Mouse (Mus musculus) left cerebral cortex, postnatal 4 days (tissue): ENCODE results near the gene Cox17. TPM values are rescaled to one million over a fixed set of nuclear protein-coding genes. Genes with fewer than 3 reads are reported as not detected.

Experiments used
- DNase-seq: peaks from one replicate; pipeline ENCODE4 v3.0.0-alpha.2; 2022
- intact Hi-C: fragments of 180-260 bp; cut with DNase I; formaldehyde crosslinking; loops from one replicate; pipeline ENCODE4 v1.15.1; 2025
- total RNA-seq, 2 experiments: library from RNA; stranded (reverse); gene quantifications; 2 replicates each; pipeline ENCODE4 v1.2.3; 2021

Cox17 gene
- total RNA-seq, 2 experiments from 2014 or later = 35.0 to 42.2 TPM

DNA sequence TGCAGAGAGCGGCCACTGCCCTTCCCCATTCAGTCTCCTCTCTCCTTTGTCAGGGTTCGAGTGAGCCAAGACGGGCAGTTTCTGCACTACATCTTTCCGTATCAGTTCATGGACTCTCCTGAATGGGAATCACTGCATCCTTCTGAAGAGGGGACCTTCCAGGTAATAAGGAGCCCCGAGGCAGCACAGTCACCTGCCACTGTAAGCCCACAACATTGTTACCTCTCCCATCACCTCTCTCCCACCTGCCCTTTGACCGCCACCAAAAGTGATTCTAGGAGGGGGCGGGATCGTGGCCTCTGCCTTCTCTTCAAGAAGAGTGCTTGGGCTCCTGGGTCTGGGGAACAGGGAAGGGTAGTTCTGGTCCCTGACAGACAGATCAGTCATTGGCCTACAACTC is 22.6 kb downstream of the Cox17 start:
- intact Hi-C loops = no loop called here
- DNase-seq = no peak

DNA sequence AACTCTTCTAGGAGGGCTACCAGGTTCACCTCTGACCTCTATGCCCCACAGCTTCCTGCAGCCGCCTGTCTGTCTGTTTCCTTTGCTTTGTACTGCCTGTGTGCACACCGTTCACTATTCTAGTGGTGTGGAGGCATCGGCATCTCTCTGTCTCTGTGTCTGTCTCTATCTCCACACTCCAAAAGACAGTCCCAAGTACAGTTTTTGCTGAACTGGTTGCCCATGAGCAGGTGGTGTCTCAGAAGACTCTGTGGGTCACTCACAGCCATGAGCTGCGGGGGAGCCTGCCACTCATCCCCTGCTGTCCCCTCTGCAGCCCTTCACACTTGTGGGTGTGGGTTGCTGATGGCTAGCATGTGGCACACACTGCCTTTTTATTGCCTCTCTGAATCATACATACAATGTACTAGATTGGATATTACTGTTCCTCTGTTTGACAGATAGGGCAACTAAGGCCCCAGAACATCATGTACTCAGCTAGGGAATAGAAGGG is 23.2 kb downstream of the Cox17 start:
- no peak for DNase-seq
- intact Hi-C loops = no loop called here

DNA sequence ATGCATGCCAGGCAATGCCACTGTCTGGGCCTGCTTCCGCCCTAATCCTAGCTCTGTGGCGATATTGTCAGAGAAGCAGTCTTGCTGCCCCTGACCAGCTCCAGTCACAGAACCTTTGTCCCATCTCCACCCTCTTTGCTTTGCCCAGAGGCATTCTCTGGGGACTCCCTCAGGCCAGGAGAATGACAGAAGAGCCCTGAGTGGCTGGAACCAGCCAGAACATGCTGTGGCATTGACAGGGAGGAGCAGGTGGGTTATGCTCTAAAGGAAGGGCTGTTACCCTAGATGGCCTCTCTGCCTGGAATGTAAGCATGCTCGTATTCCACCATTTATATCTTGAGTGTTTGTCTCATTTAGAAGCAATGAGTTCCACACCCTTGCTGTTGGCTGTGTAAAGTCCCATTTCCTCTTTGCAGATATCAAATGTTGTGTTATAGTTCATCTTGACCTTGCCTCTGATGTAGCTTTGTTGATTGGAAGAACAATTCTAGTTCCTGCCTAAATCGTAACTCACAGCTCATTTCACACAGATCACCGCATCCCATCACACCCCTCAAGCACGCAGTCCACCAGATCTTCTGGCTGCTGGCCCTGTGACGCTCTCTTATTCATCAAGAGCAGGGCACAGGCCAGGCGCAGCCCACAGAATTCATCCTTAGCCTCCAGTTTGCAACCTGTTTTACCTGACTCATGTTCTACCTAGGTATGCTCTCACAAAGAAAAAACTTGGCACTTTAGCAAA is 24.0 kb downstream of the Cox17 start:
- DNase-seq = no peak
- intact Hi-C loops = no loop called here

DNA sequence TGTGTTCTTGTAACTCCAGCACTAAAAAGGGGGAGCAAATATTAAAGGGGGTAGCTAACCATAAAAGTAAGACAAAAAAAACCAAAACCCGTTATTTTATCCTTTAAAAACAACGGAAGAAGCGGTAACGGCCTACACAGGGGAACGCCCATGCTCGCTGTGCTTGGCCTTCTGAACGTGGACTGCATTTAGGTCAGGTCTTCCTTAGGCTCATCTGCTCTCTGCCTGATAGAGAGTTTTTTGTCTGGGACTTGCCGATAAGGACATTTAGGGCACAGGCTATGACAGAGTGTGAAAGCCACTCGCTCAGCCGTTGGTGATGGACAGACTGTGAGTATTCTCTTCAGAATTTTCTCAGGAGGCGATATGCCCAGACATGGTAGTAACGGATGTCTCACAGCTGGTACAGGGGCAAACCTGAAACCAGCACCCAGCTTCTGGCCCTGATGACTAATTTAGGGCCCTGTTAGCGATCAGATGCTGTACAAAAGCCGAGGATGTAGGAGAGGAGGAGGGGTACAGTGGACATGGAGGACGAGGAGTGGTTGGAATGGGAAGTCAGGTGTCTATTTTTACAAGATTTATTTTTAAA is 25.0 kb downstream of the Cox17 start:
- intact Hi-C loops = no loop called here

DNA sequence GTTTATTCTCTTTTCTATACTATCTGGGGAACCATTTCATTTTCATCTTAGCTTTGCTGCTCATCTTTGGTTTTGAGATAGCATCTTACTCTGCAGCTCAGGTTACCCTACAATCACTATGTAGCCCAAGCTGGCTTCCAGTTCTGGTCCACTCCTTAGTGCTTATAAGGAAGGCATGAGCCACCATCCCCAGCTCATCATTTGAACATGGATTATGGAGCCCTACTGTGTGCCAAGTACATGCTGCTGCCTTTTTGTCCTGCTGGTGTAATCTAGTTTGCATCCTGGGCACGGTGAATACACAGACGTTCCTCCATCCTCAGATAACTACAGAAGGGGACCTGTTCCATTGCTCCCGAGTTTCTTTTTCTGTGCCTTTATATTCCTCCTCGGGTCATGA is 26.1 kb downstream of the Cox17 start:
- intact Hi-C loops = no loop called here
- no peak for DNase-seq

More for the DNA sequence above, 25.0 kb downstream of the Cox17 start:
- no peak for DNase-seq

DNA sequence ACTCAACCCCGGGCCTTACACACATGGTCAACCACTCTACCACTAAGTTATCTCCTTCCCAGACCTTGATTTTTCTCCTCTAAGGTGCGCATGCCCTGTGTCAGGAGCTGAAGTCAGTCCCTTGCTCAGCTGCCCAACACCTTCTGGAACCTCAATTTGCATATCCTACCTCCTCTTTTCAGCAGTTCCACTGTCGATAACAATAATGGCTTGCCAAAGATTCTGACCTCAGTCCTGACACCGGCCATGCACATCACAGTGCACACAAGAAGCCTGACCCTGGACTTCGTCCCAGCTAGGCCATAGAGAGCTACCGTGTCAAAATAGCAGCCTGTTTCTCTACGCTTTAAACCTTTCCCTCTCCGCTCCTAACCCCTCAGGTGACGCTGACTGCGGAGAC is 26.6 kb downstream of the Cox17 start:
- intact Hi-C loops = no loop called here
- DNase-seq = no peak

DNA sequence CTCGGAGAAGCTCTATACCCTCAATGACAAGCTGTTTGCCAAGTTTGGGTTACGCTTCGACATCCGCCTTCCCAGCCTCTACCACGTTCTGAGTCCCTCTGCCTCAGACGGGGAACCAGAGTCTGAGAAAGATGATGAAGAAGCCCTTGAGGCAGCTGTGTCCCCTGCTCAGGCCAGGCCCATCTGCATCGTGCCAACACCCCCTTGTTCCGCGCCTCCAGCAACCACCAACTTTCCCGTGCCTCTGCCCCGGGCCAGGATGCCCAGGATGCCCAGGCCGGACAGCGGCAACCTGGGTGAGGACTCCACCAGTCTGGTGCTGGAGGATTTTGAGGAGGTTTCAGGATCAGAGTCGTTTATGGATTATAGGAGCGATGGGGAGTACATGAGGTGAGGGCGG is 27.1 kb downstream of the Cox17 start:
- no peak for DNase-seq
- intact Hi-C loops = no loop called here

DNA sequence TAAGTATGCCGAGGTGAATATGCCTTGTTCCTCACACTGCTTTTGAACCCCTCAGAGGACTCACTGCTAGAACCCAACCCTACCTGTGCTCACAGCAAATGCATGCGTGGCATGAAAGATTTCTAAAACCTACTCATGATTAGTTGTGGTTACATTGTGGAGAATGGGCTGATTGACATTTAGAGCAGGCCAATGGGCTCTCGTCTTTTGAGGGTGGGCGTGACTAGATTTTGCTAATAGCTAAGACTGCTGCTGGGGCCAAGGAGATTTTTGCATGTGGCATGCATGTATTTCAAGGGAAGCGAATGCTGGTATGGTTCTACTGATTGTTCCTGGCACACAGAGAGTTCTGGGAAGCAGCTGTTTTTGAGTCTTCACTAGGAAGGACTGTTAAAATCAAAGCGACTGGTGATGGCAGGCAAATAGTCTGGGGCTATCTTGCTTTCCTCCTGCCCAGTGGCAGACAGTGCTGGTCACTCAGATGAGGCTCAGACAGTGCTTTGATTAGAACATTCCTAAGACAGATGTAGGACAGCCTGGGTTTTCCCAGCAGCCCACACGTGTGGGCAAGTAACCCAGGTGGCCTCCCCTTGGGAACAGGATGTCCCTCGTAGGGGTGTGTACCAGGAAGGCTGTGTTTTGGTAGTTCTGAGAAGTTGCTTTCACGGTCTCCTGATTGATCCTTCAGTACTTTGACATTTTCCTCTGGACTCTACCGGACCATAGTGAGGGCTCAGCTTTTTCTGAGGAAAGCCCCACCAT is 27.8 kb downstream of the Cox17 start:
- intact Hi-C loops = no loop called here

DNA sequence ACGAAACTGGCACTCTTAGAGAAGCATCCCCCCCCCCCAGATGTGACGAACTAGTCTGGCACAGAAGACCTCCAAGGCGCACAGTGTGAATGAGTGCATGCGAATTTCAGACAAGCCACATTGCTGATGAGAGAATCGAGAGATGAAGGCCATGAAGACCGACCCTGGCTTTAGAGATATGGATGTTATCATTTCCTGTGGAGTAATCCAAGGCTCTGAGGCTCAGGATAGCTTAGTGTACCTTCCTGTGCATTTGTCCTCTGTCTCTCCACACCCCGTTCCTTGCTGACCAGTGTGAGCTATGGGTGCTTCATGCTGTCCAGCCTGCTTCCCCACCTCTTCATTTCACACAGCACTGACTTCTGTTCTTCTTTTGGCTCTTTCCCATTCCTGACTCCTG is 28.4 kb downstream of the Cox17 start:
- intact Hi-C loops = no loop called here

More for the DNA sequence above, 27.8 kb downstream of the Cox17 start:
- DNase-seq = no peak

DNA sequence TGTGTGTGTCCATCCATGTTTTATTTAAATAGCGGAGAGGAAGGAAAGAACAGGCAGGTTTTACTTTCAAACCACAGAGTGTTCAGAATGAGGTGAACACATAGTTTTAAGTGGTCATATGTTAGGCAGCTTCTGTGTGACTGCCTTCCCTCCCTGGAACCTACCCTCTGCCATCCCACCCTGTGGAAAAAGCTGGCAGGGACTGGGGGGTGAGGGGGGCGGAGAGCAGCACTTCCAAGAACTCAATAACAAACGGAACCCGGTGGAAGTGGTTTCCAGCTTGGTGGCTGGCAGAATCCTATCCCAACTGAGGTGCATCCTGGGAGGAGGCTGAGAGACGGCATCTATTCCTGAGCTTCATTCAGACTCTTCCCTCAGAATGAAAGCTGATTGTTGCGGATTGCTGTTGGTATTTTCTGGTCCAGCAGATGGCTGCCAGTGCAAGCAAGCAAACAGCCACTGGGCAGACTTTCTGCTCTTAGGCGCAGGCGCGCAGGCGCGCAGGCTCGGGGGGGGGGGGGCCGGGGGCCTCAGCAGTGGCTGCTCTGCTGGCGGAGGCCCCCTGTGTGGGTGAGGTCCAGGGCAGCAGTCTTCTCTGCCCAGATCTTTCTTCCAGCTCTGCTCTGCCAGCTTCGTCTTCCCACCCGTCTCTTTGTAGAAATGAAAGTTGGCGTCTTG is 29.5 kb downstream of the Cox17 start:
- DNase-seq = peak; percentile 58
- intact Hi-C loops = no loop called here

More for the DNA sequence above, 28.4 kb downstream of the Cox17 start:
- DNase-seq = no peak

DNA sequence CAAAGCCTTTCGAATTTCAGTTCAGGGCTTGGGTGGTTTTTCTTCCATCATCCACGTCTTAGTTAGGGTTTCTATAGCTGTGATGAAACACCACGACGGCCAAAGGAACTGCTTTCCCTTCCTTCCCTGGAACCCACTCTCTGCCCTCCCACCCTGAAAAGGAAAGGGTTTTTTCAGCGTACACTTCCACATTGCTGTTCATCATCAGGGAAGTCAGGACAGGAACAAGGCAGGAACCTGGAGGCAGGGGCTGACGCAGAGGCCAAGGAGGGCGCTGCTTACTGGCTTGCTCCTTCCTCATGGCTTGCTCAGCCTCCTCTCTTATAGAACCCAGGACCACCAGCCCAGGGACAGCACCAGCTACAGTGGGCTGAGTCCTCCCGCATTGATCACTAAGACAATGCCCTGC is 30.1 kb downstream of the Cox17 start:
- intact Hi-C loops = no loop called here
- DNase-seq = no peak

DNA sequence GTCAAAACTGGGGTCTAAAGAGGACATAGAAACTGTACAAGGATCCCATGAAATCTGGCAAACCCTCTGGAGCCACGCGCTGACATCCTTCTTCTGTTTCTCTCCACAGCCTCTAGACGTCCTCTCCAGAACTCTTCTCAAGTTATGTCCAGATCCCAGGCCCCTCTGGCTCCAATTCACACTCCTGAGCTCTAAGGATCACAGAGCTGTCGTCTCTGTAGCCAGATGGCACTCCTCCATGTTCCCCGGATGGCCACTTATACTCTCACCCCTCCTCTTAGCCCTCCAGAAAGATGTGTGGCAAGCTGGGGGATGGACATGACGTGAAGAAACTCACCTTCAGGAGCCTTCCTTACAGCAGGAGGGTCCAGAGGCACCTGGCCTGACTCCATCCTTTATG is 30.8 kb downstream of the Cox17 start:
- DNase-seq = no peak
- intact Hi-C loops = no loop called here

DNA sequence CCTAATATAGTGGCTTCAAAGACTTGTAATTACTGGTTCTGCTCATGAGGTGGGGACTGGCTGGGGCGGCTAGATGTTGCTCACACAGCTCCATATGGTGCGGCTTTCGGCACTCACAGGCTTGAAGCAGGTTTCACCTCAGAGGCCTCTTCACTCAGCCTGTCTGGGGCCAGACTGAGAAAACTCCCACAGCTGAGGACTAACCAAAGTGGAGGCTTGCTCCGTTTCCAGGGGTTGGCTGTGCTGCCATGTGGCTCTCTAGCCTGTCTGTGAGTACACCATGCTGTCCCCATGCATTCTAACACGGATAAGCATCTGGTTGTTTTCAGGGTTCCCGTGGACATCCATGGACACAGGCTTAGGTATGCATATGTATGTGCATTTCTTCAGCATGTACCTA is 31.8 kb downstream of the Cox17 start:
- intact Hi-C loops = no loop called here
- no peak for DNase-seq

DNA sequence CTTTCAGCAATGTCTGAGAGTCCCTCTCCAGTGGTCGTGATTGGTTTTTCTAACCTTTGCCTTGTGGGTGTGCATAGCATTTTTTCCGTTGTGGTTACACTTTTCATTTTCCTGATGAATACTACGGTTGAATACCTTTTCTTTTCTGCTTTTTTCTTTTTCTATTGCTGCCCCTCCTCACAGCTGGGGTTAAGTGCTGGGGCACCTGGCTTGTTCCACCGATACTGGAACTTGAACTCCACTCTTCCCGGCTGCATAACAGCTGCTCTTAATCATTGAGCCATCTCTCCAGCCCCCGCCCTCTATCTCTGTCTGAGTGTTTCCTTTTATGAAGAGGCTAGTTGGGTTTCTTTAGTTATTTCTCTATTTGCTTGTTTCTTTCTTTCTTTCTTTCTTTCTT is 32.3 kb downstream of the Cox17 start:
- intact Hi-C loops = no loop called here
- DNase-seq = no peak

DNA sequence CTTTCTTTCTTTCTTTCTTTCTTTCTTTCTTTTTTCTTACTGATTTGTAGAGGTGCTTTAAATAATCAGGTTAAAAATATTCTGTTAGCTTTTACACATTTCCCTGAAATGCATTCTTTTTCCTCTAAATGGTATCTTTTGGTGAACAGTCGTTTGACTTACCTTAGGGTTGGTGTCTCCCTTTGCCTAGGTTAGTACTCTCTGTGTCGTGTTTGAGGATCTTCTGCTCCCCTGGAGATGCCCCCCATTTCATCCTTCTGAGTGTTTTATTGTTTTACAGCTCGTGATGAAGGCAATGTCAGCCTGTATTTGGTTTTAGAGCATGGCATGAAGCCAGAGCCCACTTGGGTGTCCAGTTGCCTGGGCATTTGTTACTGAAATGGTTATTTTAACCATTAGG is 32.7 kb downstream of the Cox17 start:
- intact Hi-C loops = no loop called here
- DNase-seq = no peak

DNA sequence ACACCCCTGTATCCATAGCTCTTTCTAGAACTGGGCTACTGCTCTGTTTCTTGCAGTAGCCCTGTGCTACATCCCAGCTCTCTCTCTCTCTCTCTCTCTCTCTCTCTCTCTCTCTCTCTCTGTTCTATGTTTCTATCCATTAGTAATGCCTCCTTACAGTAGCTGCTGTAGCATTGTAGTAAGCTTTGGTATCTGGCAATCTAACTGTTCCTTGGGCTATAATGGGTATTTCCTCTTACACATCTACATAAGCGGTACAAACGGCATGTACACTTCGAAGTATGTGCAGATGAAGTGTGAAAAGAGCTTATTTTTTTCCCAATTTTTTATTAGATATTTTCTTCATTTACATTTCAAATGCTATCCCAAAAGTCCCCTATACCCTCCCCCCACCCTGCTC is 33.1 kb downstream of the Cox17 start:
- intact Hi-C loops = no loop called here
- DNase-seq = no peak

DNA sequence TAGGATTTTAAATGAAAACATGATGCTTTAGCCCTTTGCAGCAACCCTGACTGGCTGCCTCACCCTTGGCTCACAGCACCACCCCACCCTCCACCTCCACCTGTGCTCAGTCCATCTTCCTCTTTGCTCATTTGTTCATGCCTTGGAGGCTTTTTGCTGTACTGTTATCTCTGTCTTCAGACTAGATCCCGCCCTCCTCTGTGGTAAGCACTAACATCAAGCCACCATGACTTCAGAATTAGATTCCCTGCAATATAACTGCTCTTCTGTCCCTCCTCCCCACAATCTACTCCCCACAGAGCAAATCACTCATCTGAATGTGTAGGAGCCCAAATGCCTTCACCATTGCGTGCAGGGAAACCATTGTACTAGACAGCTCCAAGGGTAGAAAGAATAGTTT is 36.9 kb downstream of the Cox17 start:
- DNase-seq = no peak
- intact Hi-C loops = no loop called here

DNA sequence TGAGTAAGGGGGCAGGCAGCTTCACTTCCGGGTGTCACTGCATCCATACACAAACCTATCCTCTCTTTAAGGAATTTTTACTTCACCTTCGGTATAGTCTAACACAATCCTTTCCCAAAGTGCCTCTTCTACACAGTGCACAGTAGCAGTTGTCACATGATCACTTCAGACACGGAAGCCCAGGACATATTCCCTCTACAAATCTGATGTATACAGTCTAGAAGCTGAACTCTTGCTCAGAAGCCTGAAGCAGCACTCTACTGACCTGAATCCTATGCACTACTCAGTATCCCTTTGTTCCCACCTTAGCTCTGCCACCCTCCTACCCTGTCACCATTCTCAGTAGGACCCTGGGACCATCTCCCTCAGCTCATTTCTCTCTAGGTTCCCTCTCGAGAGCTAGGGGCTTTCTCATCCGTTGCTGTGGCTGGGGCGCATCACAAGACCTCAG is 38.4 kb downstream of the Cox17 start:
- intact Hi-C loops = no loop called here
- no peak for DNase-seq

DNA sequence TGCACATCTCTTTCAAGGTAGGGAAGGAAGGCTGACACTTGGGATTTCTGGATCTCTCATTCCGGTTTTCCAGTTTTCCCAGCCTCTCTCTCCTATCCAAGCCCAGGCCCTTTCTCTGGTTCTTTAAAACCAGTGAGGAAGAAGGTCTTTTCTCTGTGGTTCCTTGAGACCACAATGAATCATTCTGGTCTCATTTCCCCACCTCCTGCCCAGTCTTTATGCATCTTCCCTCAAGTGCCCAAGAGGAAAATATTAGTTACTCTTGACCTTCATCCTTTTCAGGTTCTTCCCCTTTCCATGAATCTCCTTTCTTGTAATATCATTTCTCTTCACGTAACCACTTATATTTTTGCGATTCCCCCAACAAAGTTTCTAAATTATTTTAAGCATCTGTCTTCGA is 38.9 kb downstream of the Cox17 start:
- intact Hi-C loops = no loop called here
- no peak for DNase-seq

DNA sequence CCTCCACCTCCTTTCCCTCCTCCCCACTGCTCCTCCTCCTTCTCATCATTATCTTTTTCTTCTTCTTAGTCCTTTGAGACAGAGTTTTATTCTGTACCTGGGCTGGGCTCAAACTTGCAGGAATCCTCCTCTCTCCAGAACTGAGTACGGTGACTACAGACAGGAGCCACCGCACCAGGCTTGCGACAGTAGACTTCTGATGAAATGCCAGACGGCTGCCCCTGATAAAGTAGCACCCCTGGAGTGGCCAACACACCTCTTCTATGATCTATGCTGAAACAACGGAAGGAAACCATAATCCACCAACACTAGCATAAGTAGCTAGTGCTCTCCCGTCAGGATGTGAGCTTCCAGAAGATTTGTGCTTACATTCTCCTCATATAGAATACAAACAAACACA is 40.6 kb downstream of the Cox17 start:
- DNase-seq = no peak
- intact Hi-C loops = no loop called here

DNA sequence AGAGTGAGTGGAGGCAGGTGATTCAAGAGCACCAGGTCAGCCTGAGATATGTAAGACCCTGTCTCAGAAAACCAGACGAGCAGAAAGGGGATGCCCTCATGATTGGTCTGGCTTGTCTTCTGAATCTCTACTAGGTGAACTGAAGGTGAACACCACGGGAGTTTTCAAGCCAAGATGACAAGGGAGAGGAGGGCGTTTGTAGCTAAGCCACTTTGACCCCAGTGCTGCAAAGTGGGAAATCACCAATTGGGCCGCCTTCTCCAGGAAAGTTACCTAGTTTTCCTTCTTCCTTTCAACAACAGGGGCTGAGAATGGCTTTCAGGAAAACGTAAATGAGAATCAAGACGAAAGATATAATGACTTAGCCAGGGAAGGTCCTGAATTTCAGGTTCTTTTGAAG is 42.0 kb downstream of the Cox17 start:
- intact Hi-C loops = no loop called here
- no peak for DNase-seq
